Mouse (Mus musculus): ENCODE data around the gene Zcchc24. TPM values are rescaled to one million over a fixed set of nuclear protein-coding genes. Genes with fewer than 3 reads are reported as not detected.

Zcchc24 gene
- polyA plus RNA-seq (2012; rRNA removed) = 14.5 and 21.0 TPM in 2 replicates

GRCm38 (mm10) chr14:25768915-25769625 is at the start of gene Zcchc24:
TSS of gene Zcchc24 (minus strand) at chr14:25769039.

GRCm38 (mm10) chr14:25693888-25694568 is 74.8 kb downstream of the Zcchc24 start, which contains the start of gene Ppif:
TSS of gene Ppif (plus strand) at chr14:25694154.

Other genes starting within 250 kb of the Zcchc24 start
- 51.4 and 56.7 TPM in 2 replicates for gene Ppif, start 74.9 kb downstream of the Zcchc24 start, polyA plus RNA-seq (2012; rRNA removed)
- gene Anxa11, start 73.1 kb upstream of the Zcchc24 start, polyA plus RNA-seq (2012; rRNA removed) = 3.2 and 6.7 TPM in 2 replicates
- gene Plac9a, start 134.1 kb upstream of the Zcchc24 start, polyA plus RNA-seq (2012; rRNA removed) = not detected in 2 replicates
- gene Tmem254a, start 158.6 kb upstream of the Zcchc24 start, polyA plus RNA-seq (2012; rRNA removed) = 2.1 and 2.6 TPM in 2 replicates
- 0.05 and 0.06 TPM in 2 replicates for gene Cphx1, start 169.3 kb upstream of the Zcchc24 start, polyA plus RNA-seq (2012; rRNA removed)
- 8.9 and 10.5 TPM in 2 replicates for gene Duxbl1, start 209.5 kb upstream of the Zcchc24 start, polyA plus RNA-seq (2012; rRNA removed)